Mouse (Mus musculus): ENCODE results near the gene Cxcr3.

DNA sequence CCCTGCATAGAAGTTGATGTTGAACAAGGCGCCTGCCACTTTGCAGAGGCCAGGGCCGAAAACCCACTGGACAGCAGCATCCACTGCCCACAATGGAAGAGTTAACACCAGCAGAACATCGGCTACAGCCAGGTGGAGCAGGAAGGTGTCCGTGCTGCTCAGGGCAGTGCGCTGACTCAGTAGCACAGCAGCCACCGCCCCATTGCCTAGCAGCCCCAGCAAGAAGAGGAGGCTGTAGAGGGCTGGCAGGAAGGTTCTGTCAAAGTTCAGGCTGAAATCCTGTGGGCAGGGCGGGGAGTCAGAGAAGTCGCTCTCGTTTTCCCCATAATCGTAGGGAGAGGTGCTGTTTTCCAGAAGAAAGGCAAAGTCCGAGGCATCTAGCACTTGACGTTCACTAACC is 1.4 kb downstream of the Cxcr3 start:
- TF ChIP-seq MAFK (IDR thresholded peaks at IDR 0.05; ENCODE audit: insufficient read depth, low read depth, low read length) (no peak), ZNF384 (IDR thresholded peaks at IDR 0.05; ENCODE audit: low read depth, low read length) (no peak), HCFC1 (IDR thresholded peaks at IDR 0.05; ENCODE audit: borderline replicate concordance, insufficient read depth, low read length) (no peak), CHD2 (IDR thresholded peaks at IDR 0.05; ENCODE audit: low read depth, low read length) (no peak)

Measured in ES-E14 (cell line).